Mouse (Mus musculus) neural tube, embryonic 11.5 days (tissue): Measurements from ENCODE around the gene Igfbp3. TPM values are rescaled to one million over a fixed set of nuclear protein-coding genes. Genes with fewer than 3 reads are reported as not detected.

Source experiments
- ATAC-seq: fragments of 200-750 bp; cut with Nextera tagmentation; 2 replicates; pipeline ENCODE4 v1.8.0; 2017; ENCODE audit warnings: moderate number of reproducible peaks, mild to moderate bottlenecking, moderate TSS enrichment, moderate library complexity; ENCODE audit not compliant: insufficient read depth, low FRiP score, low TSS enrichment
- DNase-seq: peaks from one replicate; pipeline ENCODE4 v3.0.0-alpha.2; 2015; ENCODE audit warnings: low spot score
- H3K27ac ChIP-seq: fragments of 300-500 bp; sonication (generic); 2 replicates; pipeline ENCODE4 v1.5.1; 2014; ENCODE audit warnings: low read depth, mild to moderate bottlenecking, low read length
- H3K27me3 ChIP-seq: fragments of 300-500 bp; sonication (generic); 2 replicates; pipeline ENCODE4 v1.6.1; 2014; ENCODE audit warnings: mild to moderate bottlenecking, low read length, mixed read lengths; ENCODE audit not compliant: control insufficient read depth, insufficient read depth
- H3K36me3 ChIP-seq: fragments of 300-500 bp; sonication (generic); 2 replicates; pipeline ENCODE4 v1.6.1; 2014; ENCODE audit warnings: mild to moderate bottlenecking, low read length, moderate library complexity, mixed read lengths; ENCODE audit not compliant: control insufficient read depth, insufficient read depth
- H3K4me1 ChIP-seq: fragments of 300-500 bp; sonication (generic); 2 replicates; pipeline ENCODE4 v1.6.1; 2014; ENCODE audit warnings: low read length, mixed read lengths; ENCODE audit not compliant: control insufficient read depth, insufficient read depth
- H3K4me2 ChIP-seq: fragments of 300-500 bp; sonication (generic); 2 replicates; pipeline ENCODE4 v1.6.1; 2014; ENCODE audit warnings: low read depth, mild to moderate bottlenecking, moderate library complexity
- H3K4me3 ChIP-seq: fragments of 300-500 bp; sonication (generic); 2 replicates; pipeline ENCODE4 v1.5.1; 2014; ENCODE audit warnings: low read depth, low read length
- H3K9ac ChIP-seq: fragments of 300-500 bp; sonication (generic); 2 replicates; pipeline ENCODE4 v1.6.1; 2014; ENCODE audit warnings: mild to moderate bottlenecking, low read length
- H3K9me3 ChIP-seq: fragments of 300-500 bp; sonication (generic); 2 replicates; pipeline ENCODE4 v1.6.1; 2016; ENCODE audit warnings: low read length; ENCODE audit not compliant: control insufficient read depth
- WGBS: fragments of 180-500 bp; shearing (Covaris S2); extraction: QIAGEN DNeasy Blood & Tissue Kit; methylation state at CpG from one replicate; pipeline ENCODE4 v1.1.7; 2014; 5-methylcytosine and 5-hydroxymethylcytosine counted together
- polyA plus RNA-seq: library from polyadenylated mRNA; unstranded; fragments of >200 nt; fragmentation: Nextera tagmentation; extraction: Ambion mirVana; gene quantifications from 2 replicates; pipeline ENCODE4 v1.2.1, GENCODE M21; 2014

The Igfbp3 gene
- polyA plus RNA-seq, 1 experiment from 2014 or later = 36.4 TPM

DNA sequence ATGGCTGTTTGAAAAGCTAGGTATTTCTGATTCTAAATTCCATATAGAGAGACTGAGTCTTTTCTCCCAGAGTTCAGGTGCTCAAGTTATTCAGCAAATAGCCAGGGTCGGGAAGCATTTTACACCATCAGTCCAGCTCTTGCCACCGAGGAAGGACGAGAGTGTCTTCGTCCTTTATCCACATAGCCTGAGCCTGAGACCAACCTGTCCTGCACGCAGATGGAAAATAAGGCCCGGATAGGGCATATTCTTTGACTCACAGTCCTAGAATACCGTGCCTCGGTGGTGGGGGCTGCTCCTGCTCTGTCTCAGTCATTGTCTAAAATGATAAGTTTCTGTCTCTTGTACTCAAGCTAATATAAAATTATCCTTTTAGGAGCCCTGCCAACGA lies 13.3 kb downstream of the Igfbp3 start:
- 81% methylated on average over 9 of the region's 9 CpGs for WGBS
- no peak for ATAC-seq
- Histone ChIP-seq H3K27me3 (no peaks in the 10 kb centered on the region), H3K9me3 (no peaks in the 10 kb centered on the region), H3K4me2 (no peak overlapping the region), H3K4me1 (peaks cover 2% of the 10 kb centered on the region; the same call in 1 of the 2 replicates), H3K4me3 (no peak overlapping the region), H3K27ac (no peak overlapping the region), H3K36me3 (no peaks in the 10 kb centered on the region), H3K9ac (no peak overlapping the region)
- no peak for DNase-seq

DNA sequence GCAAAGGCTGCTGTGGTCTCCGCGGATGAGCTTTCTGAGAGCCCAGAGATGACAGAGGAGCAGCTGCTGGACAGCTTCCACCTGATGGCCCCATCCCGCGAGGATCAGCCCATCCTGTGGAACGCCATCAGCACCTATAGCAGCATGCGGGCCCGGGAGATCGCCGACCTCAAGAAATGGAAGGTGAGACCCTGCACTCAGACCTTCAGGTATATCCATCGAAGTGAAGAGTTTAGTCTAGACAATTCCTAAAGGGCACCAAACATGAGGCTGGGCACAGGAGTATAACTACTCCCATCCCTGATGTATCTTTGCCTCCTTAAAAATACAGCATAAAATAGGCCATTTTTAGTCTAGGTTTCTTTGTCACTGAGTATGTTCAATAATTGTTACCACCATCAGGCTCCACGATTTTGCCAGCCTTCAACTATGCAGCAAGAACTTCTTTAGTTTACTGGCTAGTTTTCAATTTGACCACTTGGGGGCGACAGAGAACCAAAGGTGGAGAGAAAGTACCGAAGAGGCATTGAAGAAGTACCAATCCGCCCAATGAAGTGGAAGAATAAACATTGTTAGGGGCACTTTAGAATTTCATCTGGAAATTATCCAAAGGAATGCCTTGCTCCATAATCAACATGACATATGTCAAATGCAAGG lies 13.9 kb downstream of the Igfbp3 start:
- ATAC-seq (peak; percentile 24; the same call in 1 of the 2 replicates), DNase-seq (peak; percentile 69)
- Histone ChIP-seq H3K27me3 (no peaks in the 10 kb centered on the region), H3K36me3 (no peaks in the 10 kb centered on the region), H3K4me2 (no peak overlapping the region), H3K4me3 (no peak overlapping the region), H3K9ac (no peak overlapping the region), H3K27ac (no peak overlapping the region), H3K4me1 (peaks cover 2% of the 10 kb centered on the region; the same call in 1 of the 2 replicates), H3K9me3 (no peaks in the 10 kb centered on the region)
- WGBS = 58% methylated on average over 14 of the region's 14 CpGs

DNA sequence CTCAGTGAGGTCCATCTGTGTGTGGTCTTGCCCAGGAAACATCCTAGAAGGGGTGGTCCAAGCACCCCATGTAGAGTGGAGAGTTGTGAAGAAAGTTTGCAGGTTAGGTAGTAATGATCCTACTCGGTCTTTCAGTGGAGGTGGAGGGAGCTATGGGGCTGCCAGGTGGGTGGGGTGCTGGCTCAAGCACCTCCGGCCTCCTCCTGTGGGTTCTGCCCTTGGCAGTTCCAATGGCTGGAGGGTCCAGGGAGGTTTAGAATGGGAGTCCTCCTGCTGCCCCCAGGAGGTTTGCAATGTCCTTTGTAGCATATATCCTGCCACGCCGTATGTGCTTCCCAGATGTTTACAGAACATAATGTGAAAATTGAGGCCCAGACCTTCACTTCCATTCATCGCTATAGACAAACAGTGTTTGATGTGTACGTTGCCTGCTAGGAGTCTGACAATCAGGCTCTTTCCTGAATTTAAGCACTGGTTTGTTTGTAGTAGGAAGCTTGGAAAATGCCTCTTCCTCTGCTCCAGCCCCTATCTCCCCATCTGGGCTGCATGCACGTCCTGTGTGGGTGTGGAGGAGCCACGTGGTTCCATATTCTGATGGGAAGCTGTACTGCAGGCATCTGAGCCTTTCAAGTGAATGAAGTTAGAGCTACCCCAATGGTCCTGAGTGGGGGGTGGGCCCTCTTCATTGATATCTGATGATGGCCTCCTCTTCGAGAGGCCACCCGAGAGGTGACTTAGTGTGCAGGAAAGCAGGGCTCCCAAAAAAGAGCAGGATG lies 15.1 kb downstream of the Igfbp3 start:
- Histone ChIP-seq H3K36me3 (no peaks in the 10 kb centered on the region), H3K27me3 (no peaks in the 10 kb centered on the region), H3K9me3 (no peaks in the 10 kb centered on the region), H3K9ac (no peak overlapping the region), H3K4me1 (peaks cover 2% of the 10 kb centered on the region; the same call in 1 of the 2 replicates), H3K4me3 (no peak overlapping the region), H3K27ac (no peak overlapping the region), H3K4me2 (no peak overlapping the region)
- ATAC-seq (no peak), DNase-seq (no peak)
- 85% methylated on average over 10 of the region's 10 CpGs for WGBS

DNA sequence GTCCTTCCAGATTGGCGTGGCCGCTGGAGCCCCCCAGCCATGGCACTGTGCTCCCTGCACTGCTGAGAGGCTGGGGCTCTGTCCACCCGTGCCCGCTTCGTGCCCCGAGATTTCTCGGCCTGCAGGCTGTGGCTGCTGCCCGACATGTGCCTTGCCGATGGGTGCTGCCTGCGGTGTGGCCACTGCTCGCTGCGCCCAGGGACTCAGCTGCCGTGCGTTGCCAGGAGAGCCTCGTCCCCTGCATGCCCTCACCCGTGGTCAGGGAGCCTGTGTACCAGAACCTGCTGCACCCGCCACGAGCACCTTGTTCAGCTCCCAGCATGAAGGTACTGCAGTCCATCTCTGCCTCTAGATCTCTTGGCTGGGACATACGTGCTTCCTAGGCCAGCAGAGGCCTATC lies 15.7 kb downstream of the Igfbp3 start:
- Histone ChIP-seq H3K27me3 (no peaks in the 10 kb centered on the region), H3K9ac (no peak overlapping the region), H3K4me3 (no peak overlapping the region), H3K9me3 (no peaks in the 10 kb centered on the region), H3K27ac (no peak overlapping the region), H3K36me3 (no peaks in the 10 kb centered on the region), H3K4me2 (no peak overlapping the region), H3K4me1 (peaks cover 2% of the 10 kb centered on the region; the same call in 1 of the 2 replicates)
- ATAC-seq (no peak), DNase-seq (no peak)
- WGBS = 91% methylated on average over 19 of the region's 19 CpGs

DNA sequence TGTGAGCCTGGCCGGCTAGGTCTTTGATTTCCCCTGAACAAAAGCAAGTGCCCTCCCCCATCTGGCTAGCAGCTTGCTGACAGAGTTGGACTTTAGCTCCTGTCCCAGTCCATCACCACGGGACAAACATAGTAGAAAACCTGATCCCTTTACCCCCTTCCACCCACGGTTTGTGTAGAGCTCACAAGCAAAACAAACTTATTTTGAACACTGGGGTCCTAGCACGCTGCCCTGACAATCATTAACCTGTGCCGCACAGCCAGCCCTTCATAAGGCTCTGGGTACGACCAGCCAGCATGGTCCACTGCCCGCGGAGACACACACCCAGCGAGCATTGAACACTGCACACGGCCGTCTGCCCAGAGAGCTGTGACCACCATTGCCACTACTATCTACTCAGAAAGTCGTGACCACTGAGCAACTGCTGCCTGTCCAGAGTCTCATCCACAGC lies 16.2 kb downstream of the Igfbp3 start, which contains the start of gene Igfbp1:
TSS of gene Igfbp1 (plus strand) at position 292 of the 451 bp plus-strand sequence.
- Histone ChIP-seq H3K27me3 (no peaks in the 10 kb centered on the region), H3K9ac (no peak within 1 kb of the TSS), H3K4me3 (no peak within 1 kb of the TSS), H3K9me3 (no peaks in the 10 kb centered on the region), H3K4me1 (peaks cover 2% of the 10 kb centered on the region; the same call in 1 of the 2 replicates), H3K36me3 (no peaks in the 10 kb centered on the region), H3K4me2 (no peak within 1 kb of the TSS), H3K27ac (no peak within 1 kb of the TSS)
- DNase-seq (no peak), ATAC-seq (no peak)
- 34% methylated on average over 12 of the region's 12 CpGs for WGBS

DNA sequence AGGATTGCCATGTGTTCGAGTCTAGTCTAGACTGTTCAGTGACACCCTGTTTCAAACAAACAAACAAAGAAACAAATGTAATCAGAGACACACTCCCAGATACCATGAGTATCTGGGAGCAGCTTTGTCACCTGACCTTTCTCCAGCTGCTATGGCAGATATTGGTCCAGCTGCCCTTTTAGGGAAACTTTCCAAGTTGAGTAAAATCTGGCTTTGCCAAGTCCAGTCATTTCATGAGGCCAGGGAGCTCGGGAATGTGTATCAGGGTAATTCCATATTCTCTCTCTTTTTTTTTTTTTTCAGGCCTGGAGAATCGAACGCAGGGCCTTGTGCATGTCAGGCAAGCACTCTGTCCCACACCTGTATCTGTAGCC lies 18.4 kb downstream of the Igfbp3 start:
- Histone ChIP-seq H3K27ac (no peak overlapping the region), H3K9me3 (no peaks in the 10 kb centered on the region), H3K27me3 (no peaks in the 10 kb centered on the region), H3K36me3 (no peaks in the 10 kb centered on the region), H3K4me3 (no peak overlapping the region), H3K4me2 (no peak overlapping the region), H3K4me1 (peaks cover 2% of the 10 kb centered on the region; the same call in 1 of the 2 replicates), H3K9ac (no peak overlapping the region)
- WGBS = 91% methylated on average over 4 of the region's 4 CpGs
- ATAC-seq = no peak
- DNase-seq = no peak

DNA sequence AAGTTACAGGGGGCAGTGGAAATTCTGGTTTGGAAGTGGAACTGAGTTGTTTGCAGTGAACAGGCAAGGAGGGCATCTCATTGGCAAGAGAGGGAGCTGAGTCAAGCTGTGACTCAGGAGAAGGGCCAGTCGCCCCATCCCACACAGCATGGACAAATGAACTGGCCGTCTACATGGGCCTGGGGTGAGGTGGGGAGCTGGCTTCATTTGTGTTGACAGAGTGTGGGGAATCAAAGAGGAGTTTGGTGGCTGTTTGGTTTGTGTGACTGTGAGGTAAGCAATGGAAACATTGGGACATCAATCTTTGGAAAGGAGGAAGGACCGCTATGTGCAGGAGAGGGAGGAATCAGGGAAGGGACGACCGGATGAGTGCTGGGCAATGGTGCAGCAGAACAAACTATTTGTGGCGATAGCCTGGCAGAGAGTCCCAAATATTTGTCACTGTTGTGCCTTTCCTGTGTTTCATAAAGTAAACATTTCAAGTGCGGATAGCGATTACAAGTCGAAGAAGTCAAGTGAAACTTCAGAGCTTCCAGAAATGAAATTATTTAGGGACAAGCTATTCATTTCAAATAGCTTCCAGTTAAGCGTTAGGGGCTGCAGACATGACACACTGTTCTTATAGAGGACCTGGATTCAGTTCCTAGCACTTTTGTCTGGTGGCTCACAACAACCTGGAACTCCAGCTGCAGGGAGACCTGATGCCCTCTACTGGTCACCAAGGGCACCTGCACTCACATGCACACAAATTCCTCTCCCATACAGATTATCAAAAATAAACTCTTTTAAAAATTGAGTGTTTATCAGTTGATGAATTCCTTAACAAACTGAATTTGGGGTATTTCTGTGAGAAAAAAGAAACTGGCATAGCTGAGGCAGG lies 19.1 kb downstream of the Igfbp3 start:
- Histone ChIP-seq H3K27me3 (no peaks in the 10 kb centered on the region), H3K27ac (no peak overlapping the region), H3K36me3 (no peaks in the 10 kb centered on the region), H3K4me3 (no peak overlapping the region), H3K9ac (no peak overlapping the region), H3K4me2 (no peak overlapping the region), H3K4me1 (peaks cover 2% of the 10 kb centered on the region; the same call in 1 of the 2 replicates), H3K9me3 (no peaks in the 10 kb centered on the region)
- ATAC-seq (no peak), DNase-seq (no peak)
- WGBS = 94% methylated on average over 10 of the region's 10 CpGs

DNA sequence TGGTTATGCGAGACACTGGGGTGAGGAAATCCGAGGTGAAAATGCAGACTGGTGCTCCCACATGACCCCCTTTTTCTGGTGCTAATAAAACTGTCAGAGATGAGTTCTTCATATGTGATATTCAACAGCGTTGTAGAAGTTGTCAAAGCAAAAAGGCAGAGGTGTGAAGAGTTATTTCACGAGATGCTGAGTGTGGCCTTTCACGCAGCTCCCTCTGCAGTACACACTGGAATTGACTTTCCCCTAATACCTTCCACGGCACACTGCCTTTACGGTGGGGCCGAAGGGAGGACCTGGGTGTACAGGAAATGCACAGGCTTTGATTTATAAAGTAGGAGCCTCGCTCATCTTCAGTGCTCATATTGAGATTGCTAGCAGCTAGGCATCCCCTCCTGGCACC lies 20.6 kb downstream of the Igfbp3 start:
- DNase-seq = no peak
- Histone ChIP-seq H3K9ac (no peak overlapping the region), H3K4me1 (peaks cover 2% of the 10 kb centered on the region; the same call in 1 of the 2 replicates), H3K9me3 (no peaks in the 10 kb centered on the region), H3K27ac (no peak overlapping the region), H3K4me3 (no peak overlapping the region), H3K27me3 (no peaks in the 10 kb centered on the region), H3K4me2 (no peak overlapping the region), H3K36me3 (no peaks in the 10 kb centered on the region)
- 73% methylated on average over 9 of the region's 9 CpGs for WGBS
- no peak for ATAC-seq
